Mouse (Mus musculus): ENCODE measurements around the gene Plau.

DNA sequence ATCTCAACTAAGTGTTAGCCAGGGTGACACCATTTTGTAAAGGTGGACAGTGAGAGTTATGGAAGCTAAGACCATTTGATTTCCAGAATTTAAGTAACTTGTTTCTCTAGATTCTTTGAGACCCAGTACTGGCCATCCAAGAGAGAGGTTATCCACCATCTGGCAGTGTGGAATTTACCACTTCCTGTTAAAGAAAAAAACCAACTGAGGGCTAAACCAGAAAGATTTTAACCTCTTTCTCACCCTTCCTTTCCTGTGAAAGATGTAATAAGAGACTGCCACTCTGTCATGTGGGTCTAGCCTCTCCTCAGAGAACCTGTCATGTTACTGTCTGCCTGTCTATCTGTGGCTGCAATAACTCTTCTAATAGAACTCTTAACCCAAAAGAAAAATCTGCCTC, 26.6 kb upstream of the Plau start:
- TF ChIP-seq CTCF (IDR thresholded peaks at IDR 0.05; ENCODE audit: low read depth) (no peak), EP300 (IDR thresholded peaks at IDR 0.05; ENCODE audit: low read depth) (no peak)
